Mouse (Mus musculus) intestine, postnatal 0 days (tissue): ENCODE data around the gene Rnf6. TPM values are rescaled to one million over a fixed set of nuclear protein-coding genes. Genes with fewer than 3 reads are reported as not detected.

Source experiments
- ATAC-seq: fragments of 200-750 bp; cut with Nextera tagmentation; 2 replicates; pipeline ENCODE4 v1.8.0; 2017; ENCODE audit warnings: mild to moderate bottlenecking, moderate TSS enrichment, moderate library complexity
- H3K27ac ChIP-seq: fragments of 300-500 bp; sonication (generic); 2 replicates; pipeline ENCODE4 v1.5.1; 2014; ENCODE audit warnings: mild to moderate bottlenecking, low read depth, low read length, moderate library complexity
- H3K27me3 ChIP-seq: fragments of 300-500 bp; sonication (generic); replicated peaks from 2 replicates; pipeline ENCODE4 v1.6.1; 2014; ENCODE audit warnings: low read length, mixed read lengths; ENCODE audit not compliant: control insufficient read depth, insufficient read depth
- H3K36me3 ChIP-seq: fragments of 300-500 bp; sonication (generic); 2 replicates; pipeline ENCODE4 v1.6.1; 2014; ENCODE audit warnings: mild to moderate bottlenecking, moderate library complexity; ENCODE audit not compliant: control insufficient read depth, insufficient read depth
- H3K4me1 ChIP-seq: fragments of 300-500 bp; sonication (generic); replicated peaks from 2 replicates; pipeline ENCODE4 v1.6.1; 2014; ENCODE audit warnings: antibody characterized with exemption, low read length, mixed read lengths; ENCODE audit not compliant: control insufficient read depth, insufficient read depth
- H3K4me2 ChIP-seq: fragments of 300-500 bp; sonication (generic); replicated peaks from 2 replicates; pipeline ENCODE4 v1.6.1; 2014; ENCODE audit warnings: low read depth, mild to moderate bottlenecking, moderate library complexity
- H3K4me3 ChIP-seq: fragments of 300-500 bp; sonication (generic); 2 replicates; pipeline ENCODE4 v1.5.1; 2014; ENCODE audit warnings: low read depth, low read length
- H3K9ac ChIP-seq: fragments of 300-500 bp; sonication (generic); 2 replicates; pipeline ENCODE4 v1.6.1; 2014; ENCODE audit warnings: mild to moderate bottlenecking, low read depth, low read length
- H3K9me3 ChIP-seq: fragments of 300-500 bp; sonication (generic); 2 replicates; pipeline ENCODE4 v1.6.1; 2016; ENCODE audit warnings: mixed run types; ENCODE audit not compliant: control insufficient read depth
- CTCF ChIP-seq: sonication (generic); IDR thresholded peaks from 2 replicates; pipeline ENCODE4 v1.5.1; 2016; ENCODE audit warnings: low read depth, mild to moderate bottlenecking, control low read depth, antibody characterized with exemption, moderate library complexity
- WGBS: fragments of 180-500 bp; shearing (Covaris S2); extraction: QIAGEN DNeasy Blood & Tissue Kit; methylation state at CpG from one replicate; pipeline ENCODE4 v1.1.7; 2014; 5-methylcytosine and 5-hydroxymethylcytosine counted together
- polyA plus RNA-seq: library from polyadenylated mRNA; unstranded; fragments of >200 nt; fragmentation: Nextera tagmentation; extraction: Ambion mirVana; gene quantifications from 2 replicates; pipeline ENCODE4 v1.2.1, GENCODE M21; 2015

Rnf6 gene
- polyA plus RNA-seq, 1 experiment from 2014 or later = 34.6 TPM

DNA sequence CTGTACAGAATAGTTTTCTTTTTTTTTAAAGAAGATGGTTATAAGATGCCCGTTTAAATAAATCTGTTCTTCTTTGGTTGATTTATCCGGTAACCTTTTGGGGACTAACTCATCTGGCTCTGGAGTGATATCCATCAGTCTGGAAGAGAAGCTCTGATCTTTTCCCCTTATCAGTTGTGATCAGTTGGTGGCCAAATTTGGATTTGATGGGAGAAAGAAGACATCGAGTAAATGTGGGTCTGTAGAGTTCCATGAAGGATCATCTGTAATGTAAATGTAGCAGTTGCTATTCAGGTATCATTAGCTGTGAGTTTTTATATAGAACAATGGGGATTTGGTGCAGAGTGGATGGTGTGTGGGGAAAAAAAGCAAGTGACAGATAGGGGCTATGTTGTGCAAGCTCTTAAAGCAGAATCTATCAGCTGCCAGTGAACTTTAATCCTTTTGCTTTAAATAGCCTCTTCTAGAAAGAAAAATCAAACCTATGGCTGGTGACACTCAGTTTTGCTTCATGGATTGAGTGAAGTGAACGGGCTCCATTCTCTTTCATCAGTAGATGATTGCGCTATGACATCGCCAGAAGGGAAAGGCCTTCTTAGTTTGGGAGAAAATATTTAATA is 10.8 kb upstream of the Rnf6 start:
- Histone ChIP-seq H3K9ac (peak overlapping the region; percentile 75), H3K4me2 (peak overlapping the region; percentile 80), H3K4me1 (0 out of 2 replicates have a peak, but pooled peaks cover 4% of the 10 kb centered on the region), H3K4me3 (peak overlapping the region; percentile 81), H3K27ac (peak overlapping the region; percentile 90; the same call in 1 of the 2 replicates), H3K27me3 (no peaks in the 10 kb centered on the region), H3K36me3 (no peaks in the 10 kb centered on the region), H3K9me3 (no peaks in the 10 kb centered on the region)
- ATAC-seq = no peak
- 20% methylated on average over 6 of the region's 6 CpGs for WGBS
- no peak for TF ChIP-seq CTCF

DNA sequence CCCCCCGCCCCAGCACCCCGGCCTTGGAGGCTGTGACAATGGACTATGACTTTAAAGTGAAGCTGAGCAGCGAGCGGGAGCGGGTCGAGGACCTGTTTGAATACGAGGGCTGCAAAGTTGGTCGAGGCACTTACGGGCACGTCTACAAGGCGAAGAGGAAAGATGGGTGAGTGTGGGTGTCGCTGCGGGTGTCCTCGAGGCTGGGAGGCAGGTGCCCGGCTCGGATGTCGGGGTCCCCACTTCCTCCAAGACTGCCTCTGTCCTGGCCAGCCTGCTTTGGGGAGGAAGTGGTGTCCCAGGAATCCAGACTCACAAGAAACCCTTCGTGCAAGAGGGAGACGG is 10.3 kb upstream of the Rnf6 start:
- TF ChIP-seq CTCF = no peak

DNA sequence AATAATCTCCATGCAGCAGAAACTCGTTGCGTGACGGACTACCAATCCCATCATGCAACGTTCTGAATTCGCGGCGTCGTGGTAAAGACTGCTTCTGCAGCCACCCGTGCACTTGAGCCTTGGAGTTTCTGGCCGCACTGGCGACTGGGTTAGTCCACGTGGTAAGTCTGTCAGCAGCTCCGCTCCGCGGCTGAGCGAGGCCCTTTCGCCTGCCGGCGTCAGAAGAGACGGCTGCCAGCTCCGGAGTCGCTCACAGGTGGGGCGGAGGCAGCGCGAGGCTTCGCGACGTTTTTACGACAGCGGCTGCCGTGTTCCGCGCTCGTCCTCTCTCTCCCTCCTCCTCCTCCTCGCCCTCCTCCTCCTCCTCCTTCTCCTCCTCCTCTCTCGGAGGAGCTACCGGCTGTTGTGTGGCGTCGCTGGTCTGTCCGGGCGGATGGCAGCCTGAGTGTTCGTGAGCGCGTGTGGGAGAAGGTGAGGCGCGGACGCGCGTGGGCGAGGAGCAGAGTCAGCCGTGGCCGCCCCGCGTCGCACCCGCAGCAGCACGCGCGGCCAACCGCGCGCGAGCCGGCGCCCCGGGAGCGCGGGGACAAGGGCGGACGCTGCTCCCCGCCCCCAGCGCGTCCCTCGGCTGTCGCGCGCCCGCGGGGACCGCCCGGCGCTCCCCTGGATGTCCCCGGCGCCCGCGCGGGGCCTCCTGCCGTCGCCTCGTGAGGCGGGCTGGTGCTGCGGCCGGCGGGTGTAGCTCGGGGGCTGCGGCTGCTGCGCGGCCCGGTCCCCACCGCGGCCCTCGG is 9.7 kb upstream of the Rnf6 start, which contains the start of gene Cdk8:
Gene Cdk8 (plus strand): TSS at position 367 of the 791 bp plus-strand sequence.
- H3K4me3 ChIP-seq = peak within 1 kb of the TSS; percentile 81
- H3K27ac ChIP-seq = peak within 1 kb of the TSS; percentile 90
- WGBS = under 1% methylated on average over 73 of the region's 102 CpGs
- H3K9me3 ChIP-seq = no peaks in the 10 kb centered on the region
- H3K4me1 ChIP-seq = 0 out of 2 replicates have a peak, but pooled peaks cover 4% of the 10 kb centered on the region
- no peak for TF ChIP-seq CTCF
- H3K36me3 ChIP-seq = no peaks in the 10 kb centered on the region
- peak within 1 kb of the TSS; percentile 80 for H3K4me2 ChIP-seq
- ATAC-seq = peak; percentile 89
- no peaks in the 10 kb centered on the region for H3K27me3 ChIP-seq
- peak within 1 kb of the TSS; percentile 75 for H3K9ac ChIP-seq

More for the DNA sequence above, 10.3 kb upstream of the Rnf6 start:
- no peaks in the 10 kb centered on the region for H3K9me3 ChIP-seq
- peak overlapping the region; percentile 90 for H3K27ac ChIP-seq
- H3K36me3 ChIP-seq = no peaks in the 10 kb centered on the region
- H3K4me1 ChIP-seq = 0 out of 2 replicates have a peak, but pooled peaks cover 4% of the 10 kb centered on the region
- H3K27me3 ChIP-seq = no peaks in the 10 kb centered on the region
- peak overlapping the region; percentile 80 for H3K4me2 ChIP-seq
- peak overlapping the region; percentile 81 for H3K4me3 ChIP-seq
- no peak for ATAC-seq
- WGBS = under 1% methylated on average over 19 of the region's 19 CpGs
- peak overlapping the region; percentile 75 for H3K9ac ChIP-seq

- H3K27me3 ChIP-seq = no peaks in the 10 kb centered on the region
- 53% methylated on average over 17 of the region's 17 CpGs for whole genome bisulfite sequencing
- H3K4me1 ChIP-seq = 0 out of 2 replicates have a peak, but pooled peaks cover 4% of the 10 kb centered on the region
- H3K4me3 ChIP-seq = peak overlapping the region; percentile 81
- H3K36me3 ChIP-seq = no peaks in the 10 kb centered on the region
- 0 out of 2 replicates have a peak overlapping the region, but pooled peaks have one; percentile 75 for H3K9ac ChIP-seq
- no peak for TF ChIP-seq CTCF
- H3K4me2 ChIP-seq = peak overlapping the region; percentile 80
- no peak overlapping the region for H3K27ac ChIP-seq
- no peaks in the 10 kb centered on the region for H3K9me3 ChIP-seq
- ATAC-seq = no peak
Observed at GRCm38 (mm10) chr5:146229869-146230650, 8.7 kb upstream of the Rnf6 start.

GRCm38 (mm10) chr5:146227496-146227895 is 6.1 kb upstream of the Rnf6 start:
- Histone ChIP-seq H3K27me3 (no peaks in the 10 kb centered on the region), H3K4me2 (no peak overlapping the region), H3K27ac (no peak overlapping the region), H3K9me3 (no peaks in the 10 kb centered on the region), H3K4me3 (no peak overlapping the region), H3K9ac (no peak overlapping the region), H3K36me3 (no peaks in the 10 kb centered on the region), H3K4me1 (no peaks in the 10 kb centered on the region)
- no peak for TF ChIP-seq CTCF
- no peak for ATAC-seq
- 89% methylated on average over 8 of the region's 8 CpGs for WGBS

DNA sequence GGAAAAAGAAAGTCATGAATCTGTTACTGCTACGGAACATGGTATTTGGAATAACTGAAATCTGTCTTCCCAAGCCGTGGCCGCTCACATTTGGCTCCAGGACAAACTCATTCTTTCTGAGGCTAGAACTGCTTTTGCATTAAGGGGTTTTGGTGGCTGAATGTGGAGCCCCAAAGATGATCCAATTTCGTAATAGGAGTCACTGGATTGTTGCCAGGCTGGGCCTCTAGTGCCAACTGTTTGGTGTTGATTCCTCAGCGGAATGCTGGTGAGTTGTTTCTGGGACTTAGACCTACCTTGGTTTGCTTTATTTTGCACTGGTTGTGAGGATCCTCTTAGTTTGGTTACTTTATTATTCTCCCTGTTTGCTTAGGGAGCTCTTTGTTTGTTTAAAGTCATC is 2.4 kb upstream of the Rnf6 start:
- WGBS = 71% methylated on average over 5 of the region's 5 CpGs
- H3K9me3 ChIP-seq = no peaks in the 10 kb centered on the region
- no peaks in the 10 kb centered on the region for H3K36me3 ChIP-seq
- no peak for TF ChIP-seq CTCF
- ATAC-seq = no peak
- no peak overlapping the region for H3K27ac ChIP-seq
- no peak overlapping the region for H3K4me3 ChIP-seq
- H3K27me3 ChIP-seq = no peaks in the 10 kb centered on the region
- H3K4me1 ChIP-seq = no peaks in the 10 kb centered on the region
- no peak overlapping the region for H3K9ac ChIP-seq
- no peak overlapping the region for H3K4me2 ChIP-seq
